ENCODE assay signal across 12 mouse cellular contexts in the genomic region with DNA sequence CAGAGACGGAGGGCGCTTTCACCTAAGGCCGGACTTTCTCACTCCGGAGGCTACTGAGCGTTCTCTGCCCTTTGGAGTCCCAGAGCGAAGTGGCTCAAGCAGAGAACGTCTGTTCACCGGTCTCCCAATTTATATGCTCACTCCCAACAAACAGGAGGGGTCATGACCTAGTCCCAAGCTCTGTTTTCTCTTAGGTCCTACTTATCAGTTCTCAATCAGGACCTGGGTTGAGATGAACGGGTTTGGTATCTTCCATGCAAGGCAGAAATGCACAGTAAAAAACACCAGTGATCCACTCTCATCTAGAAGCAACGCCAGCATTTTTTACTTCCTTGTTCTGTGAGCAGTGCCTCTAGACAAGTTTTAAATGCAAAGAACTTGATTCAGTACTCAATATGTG. TPM values are rescaled to one million over a fixed set of nuclear protein-coding genes. Genes with fewer than 3 reads are reported as not detected.
DNase-seq lines count a peak whose midpoint lies in the region; ATAC-seq lines count a peak whose summit lies in the region.
"Had no signal": no experiment of that assay in that cellular context is flagged by ENCODE, and none has a peak within 500 bp of the region (broad histone marks: within the 10 kb centered on the region; RNA-seq: fewer than 3 reads in every experiment).

Gene Rps6ka6, minus strand, starts transcription at position 101 of the 400 bp plus-strand sequence.

- no peak within 1 kb of the TSS for H3K9ac ChIP-seq in kidney, embryonic 15.5 days
- H3K9ac ChIP-seq in embryonic facial prominence, embryonic 12.5 days = no peak within 1 kb of the TSS
- H3K9ac ChIP-seq in hindbrain, embryonic 15.5 days = no peak within 1 kb of the TSS
- no peak within 1 kb of the TSS for H3K9ac ChIP-seq in midbrain, embryonic 14.5 days (replicated peaks; ENCODE audit: low read length)

- H3K4me2 ChIP-seq in kidney, embryonic 15.5 days = no peak within 1 kb of the TSS
- no peak within 1 kb of the TSS for H3K4me2 ChIP-seq in embryonic facial prominence, embryonic 12.5 days (replicated peaks)
- no peak within 1 kb of the TSS for H3K4me2 ChIP-seq in hindbrain, embryonic 15.5 days
- H3K4me2 ChIP-seq in midbrain, embryonic 14.5 days (ENCODE audit: low read length) = no peak within 1 kb of the TSS

- no peak within 1 kb of the TSS for H3K4me3 ChIP-seq in kidney, embryonic 15.5 days (replicated peaks)
- no peak within 1 kb of the TSS for H3K4me3 ChIP-seq in embryonic facial prominence, embryonic 12.5 days
- H3K4me3 ChIP-seq in hindbrain, embryonic 15.5 days = no peak within 1 kb of the TSS
- no peak within 1 kb of the TSS for H3K4me3 ChIP-seq in midbrain, embryonic 14.5 days (replicated peaks; ENCODE audit: low read depth, low read length)
- H3K4me3 ChIP-seq: erythroblast, embryonic 14.5 days; layer of hippocampus, adult 2 months had no signal

- no peaks in the 10 kb centered on the region for H3K27me3 ChIP-seq in kidney, embryonic 15.5 days
- H3K27me3 ChIP-seq in embryonic facial prominence, embryonic 12.5 days = no peaks in the 10 kb centered on the region
- no peaks in the 10 kb centered on the region for H3K27me3 ChIP-seq in hindbrain, embryonic 15.5 days
- H3K27me3 ChIP-seq in midbrain, embryonic 14.5 days (ENCODE audit: control insufficient read depth, insufficient read depth, low read length) = no peaks in the 10 kb centered on the region

- no peak for DNase-seq in kidney, postnatal 10 days
- no peak for DNase-seq in midbrain, embryonic 14.5 days
- no peak for DNase-seq in right cerebral cortex, adult 18-20 months
- DNase-seq in cerebellum, adult 9-11 months = no peak
- no peak for DNase-seq in gastrocnemius, postnatal 4 days (ENCODE audit: low spot score in 2 of 2)
- DNase-seq: lung, postnatal 36 days had no signal

- no peaks in the 10 kb centered on the region for H3K36me3 ChIP-seq in kidney, embryonic 15.5 days
- no peaks in the 10 kb centered on the region for H3K36me3 ChIP-seq in embryonic facial prominence, embryonic 12.5 days
- H3K36me3 ChIP-seq in hindbrain, embryonic 15.5 days = no peaks in the 10 kb centered on the region
- H3K36me3 ChIP-seq in midbrain, embryonic 14.5 days (ENCODE audit: control insufficient read depth, insufficient read depth, low read length) = no peaks in the 10 kb centered on the region

- 71% methylated on average over 10 of the region's 10 CpGs for WGBS in kidney, embryonic 15.5 days
- WGBS in embryonic facial prominence, embryonic 12.5 days = 64% methylated on average over 10 of the region's 10 CpGs
- 71% methylated on average over 10 of the region's 10 CpGs for WGBS in hindbrain, embryonic 15.5 days
- WGBS in midbrain, embryonic 14.5 days = 80% methylated on average over 10 of the region's 10 CpGs

- no peaks in the 10 kb centered on the region for H3K9me3 ChIP-seq in kidney, embryonic 15.5 days (replicated peaks)
- H3K9me3 ChIP-seq in embryonic facial prominence, embryonic 12.5 days = no peaks in the 10 kb centered on the region
- H3K9me3 ChIP-seq in hindbrain, embryonic 15.5 days = no peaks in the 10 kb centered on the region
- no peaks in the 10 kb centered on the region for H3K9me3 ChIP-seq in midbrain, embryonic 14.5 days (ENCODE audit: control insufficient read depth, low read length)

- no peaks in the 10 kb centered on the region for H3K4me1 ChIP-seq in kidney, embryonic 15.5 days
- no peaks in the 10 kb centered on the region for H3K4me1 ChIP-seq in embryonic facial prominence, embryonic 12.5 days
- H3K4me1 ChIP-seq in hindbrain, embryonic 15.5 days (replicated peaks) = no peaks in the 10 kb centered on the region
- no peaks in the 10 kb centered on the region for H3K4me1 ChIP-seq in midbrain, embryonic 14.5 days (ENCODE audit: control insufficient read depth, insufficient read depth, low read length)

- ATAC-seq in kidney, embryonic 15.5 days (replicated peaks; ENCODE audit: low FRiP score) = no peak
- no peak for ATAC-seq in embryonic facial prominence, embryonic 12.5 days (ENCODE audit: insufficient number of reproducible peaks, insufficient read depth, low FRiP score, low TSS enrichment)
- ATAC-seq in hindbrain, embryonic 15.5 days (ENCODE audit: low FRiP score, low read depth) = no peak
- ATAC-seq in midbrain, embryonic 14.5 days (ENCODE audit: low FRiP score, low TSS enrichment) = no peak

- no peak within 1 kb of the TSS for H3K27ac ChIP-seq in kidney, embryonic 15.5 days
- no peak within 1 kb of the TSS for H3K27ac ChIP-seq in embryonic facial prominence, embryonic 12.5 days
- no peak within 1 kb of the TSS for H3K27ac ChIP-seq in hindbrain, embryonic 15.5 days (replicated peaks)
- H3K27ac ChIP-seq in midbrain, embryonic 14.5 days (replicated peaks; ENCODE audit: low read depth, low read length) = no peak within 1 kb of the TSS
- H3K27ac ChIP-seq: layer of hippocampus, adult 2 months had no signal

RNA-seq across cellular contexts. Expression of gene Rps6ka6, which starts in this region (rescaled TPM):
- 22.8 and 26.2 TPM in 2 replicates for polyA plus RNA-seq in kidney, embryonic 15.5 days (2015; fragmentation: Nextera tagmentation; extraction: Ambion mirVana)
- polyA plus RNA-seq in embryonic facial prominence, embryonic 12.5 days (2016; fragmentation: Nextera tagmentation; extraction: Ambion mirVana) = 40.5 and 41.7 TPM in 2 replicates
- polyA plus RNA-seq in hindbrain, embryonic 15.5 days (2015; fragmentation: Nextera tagmentation; extraction: Ambion mirVana) = 33.5 and 35.9 TPM in 2 replicates
- 48.5 and 57.7 TPM in 2 replicates for polyA plus RNA-seq in midbrain, embryonic 14.5 days (2014; fragmentation: Nextera tagmentation; extraction: Ambion mirVana)
- 10 to 100 TPM in 1 of 2 experiments, 1 to 10 TPM in 1; 9.5 to 11.3 TPM for total RNA-seq in gastrocnemius, postnatal 4 days (2021)
- polyA plus RNA-seq: C2C12 had no signal
